Mouse (Mus musculus) megakaryocyte-erythroid progenitor cell, adult 5-6 weeks (primary cell): ENCODE results near the gene Zbtb32. TPM values are rescaled to one million over a fixed set of nuclear protein-coding genes. Genes with fewer than 3 reads are reported as not detected.

Source experiments
- ATAC-seq: replicated peaks from 2 replicates; pipeline ENCODE4 v1.8.0; 2016; ENCODE audit warnings: mild to moderate bottlenecking, inconsistent platforms; ENCODE audit not compliant: severe bottlenecking, poor library complexity, low FRiP score, low TSS enrichment
- total RNA-seq, 2 experiments: library from RNA; stranded (forward) in 1 of 2; stranded (reverse) in 1 of 2; fragments of 200-1000, 215-1000 nt in 1 of 2; fragments of >200 nt in 1 of 2; fragmentation: Nextera tagmentation in 1 of 2; gene quantifications; 2 replicates each; pipeline ENCODE4 v1.2.3; 2014 to 2017

Gene Zbtb32
- total RNA-seq (2014; fragmentation: Nextera tagmentation) (not detected in 2 replicates), total RNA-seq (2017) (not detected in 2 replicates)

- no peak for ATAC-seq
Observed at GRCm38 (mm10) chr7:30598786-30599185, at the start of gene Zbtb32. TSS of gene Zbtb32 (minus strand) at chr7:30598909.

GRCm38 (mm10) chr7:30639083-30639482, 40.4 kb upstream of the Zbtb32 start:
- ATAC-seq, result no peak

- no peak for ATAC-seq
Observed at GRCm38 (mm10) chr7:30636395-30636794, 37.7 kb upstream of the Zbtb32 start.

GRCm38 (mm10) chr7:30635752-30636151, 37.0 kb upstream of the Zbtb32 start, which contains the start of gene Etv2:
TSS of gene Etv2 (minus strand) at chr7:30635852.
- ATAC-seq, result no peak

GRCm38 (mm10) chr7:30634621-30635020, 35.9 kb upstream of the Zbtb32 start:
- ATAC-seq, result peak; percentile 81

GRCm38 (mm10) chr7:30633762-30634412, 35.2 kb upstream of the Zbtb32 start:
- no peak for ATAC-seq

GRCm38 (mm10) chr7:30629013-30629412, 30.3 kb upstream of the Zbtb32 start:
- no peak for ATAC-seq

GRCm38 (mm10) chr7:30626647-30627046, 27.9 kb upstream of the Zbtb32 start:
- no peak for ATAC-seq

- peak; percentile 96 for ATAC-seq
Observed at GRCm38 (mm10) chr7:30625530-30626384, 27.0 kb upstream of the Zbtb32 start, which contains the start of gene Cox6b1. TSS of gene Cox6b1 (minus strand) at chr7:30626151.

GRCm38 (mm10) chr7:30619202-30619601, 20.5 kb upstream of the Zbtb32 start:
- ATAC-seq, result no peak

GRCm38 (mm10) chr7:30618658-30619057, 19.9 kb upstream of the Zbtb32 start:
- ATAC-seq, result no peak

- ATAC-seq, result 0 out of 2 replicates have a peak, but pooled peaks have one; percentile 31
Observed at GRCm38 (mm10) chr7:30615049-30615760, 16.5 kb upstream of the Zbtb32 start.

GRCm38 (mm10) chr7:30614454-30614853, 15.7 kb upstream of the Zbtb32 start:
- peak; percentile 61 for ATAC-seq

- peak; percentile 49; the same call in 1 of the 2 replicates for ATAC-seq
Observed at GRCm38 (mm10) chr7:30613529-30614112, 14.9 kb upstream of the Zbtb32 start.

- no peak for ATAC-seq
Observed at GRCm38 (mm10) chr7:30612654-30613402, 14.1 kb upstream of the Zbtb32 start, which contains the start of gene Upk1a. TSS of gene Upk1a (minus strand) at chr7:30612847.

GRCm38 (mm10) chr7:30610043-30610442, 11.3 kb upstream of the Zbtb32 start:
- 0 out of 2 replicates have a peak, but pooled peaks have one; percentile 18 for ATAC-seq

GRCm38 (mm10) chr7:30608476-30608875, 9.8 kb upstream of the Zbtb32 start:
- ATAC-seq, result no peak

GRCm38 (mm10) chr7:30607706-30608309, 9.1 kb upstream of the Zbtb32 start:
- ATAC-seq, result peak; percentile 84
